Mouse (Mus musculus) bone marrow macrophage, adult 2 months (primary cell): ENCODE data around the gene Wbp1. TPM values are rescaled to one million over a fixed set of nuclear protein-coding genes. Genes with fewer than 3 reads are reported as not detected.
A peak's percentile ranks its signal among the peaks of the same experiment; 100 is the strongest.

ENCODE experiments used
- H3K27ac ChIP-seq: 2 replicates; pipeline ENCODE4 v1.5.1; 2012; ENCODE audit warnings: low read depth, low read length; ENCODE audit not compliant: insufficient read depth
- H3K4me1 ChIP-seq: 2 replicates; pipeline ENCODE4 v1.6.1; 2012; ENCODE audit warnings: low read length; ENCODE audit not compliant: control insufficient read depth, insufficient read depth
- H3K4me3 ChIP-seq: 2 replicates; pipeline ENCODE4 v1.5.1; 2012; ENCODE audit warnings: mild to moderate bottlenecking, low read length, moderate library complexity; ENCODE audit not compliant: insufficient read depth
- CTCF ChIP-seq: IDR thresholded peaks from 2 replicates; pipeline ENCODE4 v1.5.1; 2012; ENCODE audit warnings: low read depth, mild to moderate bottlenecking, low read length, moderate library complexity
- POLR2A ChIP-seq: IDR thresholded peaks from 2 replicates; pipeline ENCODE4 v1.6.1; 2012; ENCODE audit warnings: mild to moderate bottlenecking, low read depth, low read length, borderline replicate concordance
- polyA plus RNA-seq: library from polyadenylated mRNA; stranded (reverse); fragments of >200 nt; gene quantifications from 2 replicates; pipeline ENCODE4 v1.2.4, GENCODE M21; 2012; ENCODE audit not compliant: missing spikeins, insufficient read depth, insufficient read length

The Wbp1 gene
- polyA plus RNA-seq, 1 experiment: 27.1 TPM

GRCm38 (mm10) chr6:83118369-83118768 lies 3.0 kb downstream of the Wbp1 start:
- H3K27ac ChIP-seq: no peak overlapping the region
- TF ChIP-seq POLR2A (no peak), CTCF (no peak)
- no peak overlapping the region for H3K4me3 ChIP-seq
- peaks cover 21% of the 10 kb centered on the region for H3K4me1 ChIP-seq

GRCm38 (mm10) chr6:83117616-83118015 lies 3.7 kb downstream of the Wbp1 start:
- Histone ChIP-seq H3K4me3 (no peak overlapping the region), H3K27ac (no peak overlapping the region), H3K4me1 (peaks cover 21% of the 10 kb centered on the region)
- TF ChIP-seq POLR2A: no peak
- TF ChIP-seq CTCF: no peak

GRCm38 (mm10) chr6:83117165-83117438 lies 4.3 kb downstream of the Wbp1 start:
- Histone ChIP-seq H3K4me3 (no peak overlapping the region), H3K27ac (no peak overlapping the region), H3K4me1 (peaks cover 16% of the 10 kb centered on the region)
- no peak for TF ChIP-seq CTCF
- no peak for TF ChIP-seq POLR2A

GRCm38 (mm10) chr6:83116373-83117164 lies 4.8 kb downstream of the Wbp1 start:
- Histone ChIP-seq H3K4me3 (peak overlapping the region; percentile 77), H3K4me1 (peaks cover 16% of the 10 kb centered on the region), H3K27ac (no peak overlapping the region)
- TF ChIP-seq POLR2A (no peak), CTCF (no peak)

- Histone ChIP-seq H3K4me1 (peaks cover 16% of the 10 kb centered on the region), H3K27ac (0 out of 2 replicates have a peak overlapping the region, but pooled peaks have one; percentile 1), H3K4me3 (peak overlapping the region; percentile 77)
- no peak for TF ChIP-seq CTCF
- TF ChIP-seq POLR2A: no peak
These were observed 5.5 kb downstream of the Wbp1 start for GRCm38 (mm10) chr6:83115682-83116372.

GRCm38 (mm10) chr6:83115011-83115671 lies 6.2 kb downstream of the Wbp1 start, which contains the start of gene Mogs:
Gene Mogs (plus strand): TSS chr6:83115496.
- TF ChIP-seq CTCF (no peak), POLR2A (no peak)
- Histone ChIP-seq H3K27ac (peak within 1 kb of the TSS; percentile 73), H3K4me1 (peaks cover 18% of the 10 kb centered on the region), H3K4me3 (peak within 1 kb of the TSS; percentile 77)

- Histone ChIP-seq H3K4me3 (no peak overlapping the region), H3K4me1 (peaks cover 14% of the 10 kb centered on the region), H3K27ac (no peak overlapping the region)
- no peak for TF ChIP-seq CTCF
- no peak for TF ChIP-seq POLR2A
These were observed 9.7 kb downstream of the Wbp1 start for GRCm38 (mm10) chr6:83111510-83112136.

GRCm38 (mm10) chr6:83108762-83109668 lies 12.3 kb downstream of the Wbp1 start, which contains the start of gene Mrpl53:
Gene Mrpl53 (plus strand): TSS chr6:83109040.
- H3K4me3 ChIP-seq: peak within 1 kb of the TSS; percentile 89
- TF ChIP-seq CTCF: no peak
- no peak for TF ChIP-seq POLR2A
- H3K27ac ChIP-seq: peak within 1 kb of the TSS; percentile 70
- H3K4me1 ChIP-seq: peaks cover 7% of the 10 kb centered on the region
